Mouse (Mus musculus): ENCODE results near the gene Foxj1.
"Not testable (repeated sequence)": the region's sequence is repeated elsewhere in the genome, so short reads cannot be mapped to it uniquely, and the experiment has no call there.

Foxj1 gene

DNA sequence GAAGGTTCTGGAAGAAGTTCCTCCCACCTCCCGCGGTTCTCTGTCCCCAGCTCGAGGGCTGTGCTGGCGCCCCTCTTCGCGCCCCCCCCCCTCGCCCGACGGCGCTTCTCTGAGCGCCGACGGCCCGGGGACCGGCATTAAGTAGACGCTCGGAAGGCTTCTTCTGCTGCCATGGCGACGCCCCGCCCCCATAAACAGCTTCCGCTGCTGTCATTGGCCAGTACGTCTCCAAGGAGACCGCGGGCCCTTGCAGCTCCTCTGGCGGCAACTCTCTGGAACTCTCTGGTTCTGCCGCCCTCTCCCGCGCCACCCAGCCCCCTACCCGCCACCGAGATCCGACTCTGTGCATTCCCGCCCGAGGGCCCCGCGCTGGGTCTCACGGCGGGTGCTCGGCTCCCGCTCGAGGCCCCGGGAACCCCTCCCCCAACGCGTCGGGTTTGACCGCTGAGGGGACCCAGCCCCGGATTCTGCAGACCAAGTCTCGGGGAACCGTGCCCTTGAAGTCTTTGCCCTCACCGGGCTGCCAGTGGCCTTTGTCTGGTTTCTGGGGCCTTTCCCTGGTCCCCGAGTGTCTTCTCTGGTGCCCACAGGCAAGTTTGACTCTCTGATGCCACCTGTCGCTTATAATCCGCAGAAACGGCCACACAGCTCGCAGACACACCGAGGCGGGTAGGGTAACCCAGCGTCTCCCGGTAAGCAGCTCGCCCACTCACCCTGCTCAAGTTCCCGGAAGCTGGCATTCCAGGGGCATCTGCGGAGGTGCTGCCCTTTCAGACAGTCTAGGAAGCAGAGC is at the start of gene Foxj1:
Gene Foxj1, minus strand, starts transcription at position 156 of the 793 bp plus-strand sequence.
- peak; percentile 95 to 96 for DNase-seq (ENCODE audit: low spot score in 2 of 2)

DNA sequence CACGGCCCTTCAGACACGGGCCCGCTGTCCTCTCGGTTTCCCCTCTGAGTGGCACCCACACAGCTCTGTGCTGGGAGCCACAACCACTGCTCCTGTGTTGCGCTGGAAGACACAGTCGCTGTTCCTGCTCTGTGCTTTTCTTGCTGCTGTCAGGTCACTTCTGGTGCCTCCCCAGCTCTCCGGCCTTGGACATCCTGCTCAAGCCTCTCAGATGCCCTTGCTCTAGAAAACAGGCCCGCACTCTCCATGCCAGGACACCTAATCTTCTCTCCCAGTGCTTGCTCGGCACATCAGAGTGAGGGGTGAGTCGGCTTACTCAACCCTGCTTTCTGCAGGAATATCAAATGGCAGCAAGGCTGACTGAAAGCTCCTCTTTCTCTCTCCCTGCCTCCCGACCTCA is 49.0 kb upstream of the Foxj1 start:
- no peak for DNase-seq (ENCODE audit: low spot score in 2 of 2)

DNA sequence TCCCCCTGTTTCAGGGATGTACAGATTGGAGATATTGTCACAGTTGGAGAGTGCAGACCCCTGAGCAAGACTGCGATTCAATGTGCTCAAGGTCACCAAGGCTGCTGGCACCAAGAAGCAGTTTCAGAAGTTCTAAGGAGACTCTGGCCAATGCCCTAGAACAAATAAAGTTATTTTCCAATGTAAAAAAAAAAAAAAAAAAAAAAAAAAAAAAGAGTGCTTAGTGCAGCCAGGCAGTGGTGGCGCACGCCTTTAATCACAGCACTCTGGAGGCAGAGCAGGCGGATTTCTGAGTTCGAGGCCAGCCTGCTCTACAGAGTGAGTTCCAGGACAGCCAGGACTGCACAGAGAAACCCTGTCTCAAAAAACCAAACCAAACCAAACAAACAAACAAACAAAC is 47.9 kb upstream of the Foxj1 start:
- not testable (repeated sequence) for DNase-seq (ENCODE audit: low spot score in 2 of 2)

DNA sequence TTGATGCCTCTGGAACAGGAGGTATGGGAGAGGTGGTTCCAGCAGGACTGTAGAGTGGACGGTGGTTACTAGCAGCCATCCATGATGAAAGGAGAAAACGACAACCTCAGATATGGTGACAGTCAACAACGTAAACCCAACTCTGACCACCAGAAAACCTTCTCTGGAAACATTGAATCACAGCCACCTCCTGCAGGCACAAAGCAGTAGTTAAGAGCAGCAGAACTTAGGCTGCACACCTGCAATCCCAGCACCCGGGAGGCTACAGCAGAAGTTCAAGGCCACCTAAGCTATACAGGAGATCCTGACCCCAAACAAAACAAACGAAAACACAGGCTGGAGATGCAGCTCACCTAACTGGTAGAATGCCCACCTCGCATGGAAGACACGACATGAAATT is 45.6 kb upstream of the Foxj1 start:
- DNase-seq (ENCODE audit: low spot score in 2 of 2): no peak

DNA sequence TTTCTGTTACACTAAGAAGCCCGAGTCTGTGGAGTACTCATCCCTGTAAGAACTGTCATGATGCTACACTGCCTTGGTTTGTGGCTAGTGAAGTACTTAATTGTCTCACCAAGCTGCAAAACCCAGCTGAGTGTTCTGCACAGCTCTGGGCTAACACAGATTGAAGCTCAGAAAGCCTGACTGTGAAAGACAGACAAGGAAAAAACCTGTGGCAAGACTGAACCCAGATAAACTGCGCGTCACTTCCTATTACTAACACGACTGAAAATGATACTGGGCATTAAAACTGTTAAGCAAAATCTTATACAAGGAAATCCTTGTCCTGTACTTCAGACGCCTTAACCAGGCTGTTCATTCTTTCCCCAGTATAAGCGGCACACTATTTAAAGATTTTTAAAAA is 44.3 kb upstream of the Foxj1 start:
- no peak for DNase-seq (ENCODE audit: low spot score in 2 of 2)

DNA sequence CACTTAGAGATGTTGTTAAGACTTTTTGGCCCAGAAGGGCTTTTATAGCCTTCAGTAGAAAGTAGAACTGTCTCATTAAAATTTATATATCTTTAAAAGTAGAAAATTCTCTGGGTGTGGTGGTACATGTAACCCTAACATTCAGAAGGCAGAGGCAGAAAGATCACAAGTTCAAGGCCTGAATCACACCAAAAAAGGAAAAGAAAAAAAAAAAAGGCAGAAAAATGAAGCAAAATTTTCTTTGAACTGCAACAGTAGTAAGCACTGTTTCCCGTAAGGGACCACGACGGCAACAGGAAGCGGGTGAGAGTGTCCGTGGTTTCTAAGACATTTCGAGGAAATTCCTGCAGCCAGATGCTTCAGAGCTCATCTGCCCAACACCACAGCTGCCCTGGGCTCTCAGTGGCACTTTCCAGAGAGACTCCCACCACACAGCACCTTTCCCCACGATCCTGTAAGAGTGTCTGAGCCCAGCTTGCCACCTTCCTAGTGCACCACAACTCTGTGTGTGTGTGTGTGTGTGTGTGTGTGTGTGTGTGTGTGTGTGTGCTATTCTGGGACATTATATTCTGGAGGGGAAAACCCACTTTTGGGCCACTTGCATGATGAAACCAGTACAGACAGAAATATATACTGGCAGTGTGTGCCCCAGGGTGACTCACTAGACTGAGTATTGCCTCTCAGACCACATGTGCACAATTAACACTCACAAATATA is 41.9 kb upstream of the Foxj1 start:
- no peak for DNase-seq (ENCODE audit: low spot score in 2 of 2)

DNA sequence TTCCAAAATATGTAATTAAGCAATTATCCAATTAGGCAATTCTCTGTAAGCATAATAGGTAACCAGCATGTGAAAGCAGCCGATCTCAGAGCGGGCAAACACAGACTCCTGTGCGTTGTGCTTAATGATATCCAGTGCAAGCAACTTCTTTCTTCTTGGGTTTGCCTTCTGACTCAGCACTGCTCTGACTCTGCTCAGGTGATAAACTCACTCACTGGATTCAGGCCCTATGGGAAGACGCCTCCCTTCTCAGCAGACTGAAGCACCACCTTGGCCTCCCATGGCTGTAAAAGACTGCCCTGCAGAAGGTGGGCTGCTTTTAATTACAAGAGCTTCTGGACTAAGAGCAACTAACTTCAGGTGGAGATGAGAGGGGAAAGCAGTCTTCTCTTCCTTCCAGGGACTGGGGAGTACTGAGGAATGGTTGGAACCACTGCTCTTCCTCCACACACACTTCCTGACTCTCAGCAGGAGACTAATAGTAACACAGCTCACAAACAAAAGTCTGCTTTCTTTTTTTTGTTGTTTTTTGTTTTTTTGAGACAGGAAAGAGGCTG is 36.8 kb upstream of the Foxj1 start:
- DNase-seq (ENCODE audit: low spot score in 2 of 2): no peak

DNA sequence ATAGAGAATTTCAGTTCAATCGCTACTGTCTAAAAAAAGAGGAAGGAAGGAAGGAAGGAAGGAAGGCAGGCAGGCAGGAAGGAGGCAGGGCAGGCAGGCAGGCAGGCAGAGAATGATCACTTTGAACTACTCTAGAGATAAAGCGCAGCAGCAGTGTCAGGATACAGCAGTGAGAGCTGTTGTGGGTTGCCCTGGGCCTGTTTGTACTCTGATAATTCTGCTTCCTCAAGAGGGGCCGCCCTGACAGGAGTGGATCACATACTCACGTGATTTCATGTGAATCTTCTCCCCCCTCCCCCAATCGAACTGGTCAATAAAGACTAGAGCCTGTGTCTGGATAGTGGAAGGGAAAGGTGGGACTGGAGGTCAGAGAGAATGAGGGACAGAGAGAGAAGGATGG is 34.4 kb upstream of the Foxj1 start:
- no peak for DNase-seq (ENCODE audit: low spot score in 2 of 2)

DNA sequence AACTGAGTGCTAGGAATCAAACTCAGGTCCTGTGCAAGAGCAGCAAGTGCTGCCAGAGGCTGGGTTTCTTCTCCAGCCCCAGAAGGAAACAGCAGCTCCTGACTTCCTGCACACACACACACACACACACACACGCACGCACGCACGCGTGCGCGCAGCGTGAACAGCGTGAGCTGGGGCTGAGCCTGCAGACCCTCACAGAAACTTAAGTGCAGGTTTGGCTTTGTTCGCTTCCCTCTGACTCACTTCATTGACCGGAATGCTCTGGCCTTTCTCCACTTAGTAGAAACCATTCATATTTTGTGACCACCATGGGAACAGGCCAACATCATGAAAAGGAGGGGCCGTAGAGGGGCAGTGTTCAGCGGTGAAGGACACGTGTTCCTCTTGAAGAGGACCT is 33.9 kb upstream of the Foxj1 start:
- no peak for DNase-seq (ENCODE audit: low spot score in 2 of 2)

DNA sequence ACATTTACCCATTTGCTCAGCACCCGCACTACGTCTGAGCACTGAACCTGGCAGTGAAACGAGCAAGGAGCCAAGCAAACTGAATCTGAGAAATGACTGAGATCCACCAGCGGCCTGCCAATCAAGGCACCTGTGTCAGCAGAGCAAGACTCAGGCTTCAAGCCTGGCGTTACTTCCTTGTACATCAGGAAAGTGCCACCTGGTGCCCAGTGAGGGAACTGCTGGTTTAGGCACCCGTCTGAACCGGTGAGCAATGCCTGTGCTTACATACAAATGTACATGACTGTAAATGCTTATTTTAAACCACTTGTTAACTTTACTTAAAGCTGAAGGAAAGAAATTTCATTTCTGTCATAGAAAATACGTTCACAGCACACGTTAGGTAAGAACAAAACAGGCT is 32.9 kb upstream of the Foxj1 start:
- DNase-seq (ENCODE audit: low spot score in 2 of 2): peak; percentile 54 to 61

DNA sequence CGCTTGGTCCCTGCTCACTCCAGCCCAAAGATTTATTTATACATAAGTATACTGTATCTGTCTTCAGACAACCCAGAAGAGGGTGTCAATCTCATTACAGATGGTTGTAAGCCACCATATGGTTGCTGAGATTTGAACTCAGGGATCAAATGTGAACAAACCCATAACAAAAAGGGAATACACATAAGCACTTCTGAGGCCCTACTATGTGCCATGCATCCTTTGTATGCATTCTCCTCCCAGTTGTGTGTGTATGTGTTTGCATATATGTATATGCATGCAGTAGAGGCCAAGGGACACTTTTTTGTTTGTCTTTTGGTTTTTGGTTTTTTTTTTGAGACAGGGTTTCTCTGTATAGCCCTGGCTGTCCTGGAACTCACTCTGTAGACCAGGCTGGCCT is 31.4 kb upstream of the Foxj1 start:
- no peak for DNase-seq (ENCODE audit: low spot score in 2 of 2)

DNA sequence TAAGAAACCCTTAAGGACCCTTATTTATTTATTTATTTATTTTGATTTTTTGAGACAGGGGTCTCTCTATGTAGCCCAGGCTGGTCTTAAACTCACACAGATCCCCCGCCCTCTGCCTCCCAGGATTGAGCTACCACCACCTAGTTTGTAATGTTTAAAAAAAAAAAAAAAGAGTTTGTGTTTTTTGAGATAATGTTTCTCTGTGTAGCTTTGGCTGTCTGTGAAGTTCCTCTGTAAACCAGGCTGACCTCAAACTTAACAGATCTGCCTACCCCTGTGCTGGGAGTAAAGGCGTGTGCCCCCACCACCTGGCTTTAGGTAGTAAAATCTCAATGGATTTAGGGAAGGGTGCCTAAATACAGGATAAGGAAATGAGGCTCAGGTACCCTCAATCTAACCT is 30.9 kb upstream of the Foxj1 start:
- no peak for DNase-seq (ENCODE audit: low spot score in 2 of 2)

DNA sequence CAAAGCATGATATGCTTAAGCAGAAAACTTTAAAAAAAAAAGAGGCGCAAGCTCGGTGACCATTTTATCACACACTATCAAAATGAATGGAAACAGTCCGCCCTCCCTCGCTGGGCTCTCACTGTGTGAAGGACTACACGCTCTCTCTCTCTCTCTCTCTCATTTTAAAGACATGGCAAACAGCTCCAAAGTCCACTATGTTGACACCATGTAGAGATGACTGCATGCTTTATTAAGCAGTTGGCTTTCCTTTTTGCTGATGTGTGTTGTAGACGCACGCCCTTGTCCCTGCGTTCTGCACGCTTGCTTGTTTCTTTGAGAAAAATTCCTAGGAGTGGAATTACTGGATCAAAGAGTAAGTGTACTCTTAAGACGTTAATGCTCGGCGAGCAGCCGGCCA is 30.2 kb upstream of the Foxj1 start:
- no peak for DNase-seq (ENCODE audit: low spot score in 2 of 2)

DNA sequence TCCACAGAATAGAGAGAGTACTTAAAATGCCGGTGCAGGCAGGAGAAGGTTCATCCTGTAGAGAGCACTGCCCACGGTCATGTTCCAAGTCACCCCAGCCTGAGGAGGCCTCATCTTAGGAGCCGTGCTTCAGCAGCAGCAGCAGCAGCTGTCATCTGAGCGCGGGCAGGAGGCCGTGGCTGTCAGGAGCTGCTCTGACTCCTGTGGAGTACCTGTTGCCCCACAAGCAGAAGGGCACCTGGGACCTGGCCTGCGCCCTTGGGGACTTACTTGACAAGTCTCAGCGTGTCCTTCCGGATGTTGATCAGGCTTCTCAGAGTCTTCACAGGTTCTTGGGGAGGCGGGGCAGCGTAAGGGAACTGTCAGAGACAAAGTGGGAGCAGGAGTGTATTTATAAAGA is 26.8 kb upstream of the Foxj1 start:
- DNase-seq (ENCODE audit: low spot score in 2 of 2): no peak

DNA sequence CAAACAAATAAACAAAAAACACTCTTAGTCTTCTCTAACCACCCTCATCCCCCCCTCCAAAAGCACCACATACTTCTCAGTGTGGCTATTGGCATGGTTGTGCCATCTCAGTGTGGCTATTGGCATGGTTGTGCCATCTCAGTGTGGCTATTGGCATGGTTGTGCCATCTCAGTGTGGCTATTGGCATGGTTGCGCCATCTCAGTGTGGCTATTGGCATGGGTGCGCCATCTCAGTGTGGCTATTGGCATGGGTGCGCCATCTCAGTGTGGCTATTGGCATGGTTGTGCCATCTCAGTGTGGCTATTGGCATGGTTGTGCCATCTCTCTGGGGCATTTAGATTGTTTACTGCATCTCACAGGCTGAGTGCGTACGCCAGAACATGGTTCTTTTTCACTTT is 25.7 kb upstream of the Foxj1 start:
- not testable (repeated sequence) for DNase-seq (ENCODE audit: low spot score in 2 of 2)

DNA sequence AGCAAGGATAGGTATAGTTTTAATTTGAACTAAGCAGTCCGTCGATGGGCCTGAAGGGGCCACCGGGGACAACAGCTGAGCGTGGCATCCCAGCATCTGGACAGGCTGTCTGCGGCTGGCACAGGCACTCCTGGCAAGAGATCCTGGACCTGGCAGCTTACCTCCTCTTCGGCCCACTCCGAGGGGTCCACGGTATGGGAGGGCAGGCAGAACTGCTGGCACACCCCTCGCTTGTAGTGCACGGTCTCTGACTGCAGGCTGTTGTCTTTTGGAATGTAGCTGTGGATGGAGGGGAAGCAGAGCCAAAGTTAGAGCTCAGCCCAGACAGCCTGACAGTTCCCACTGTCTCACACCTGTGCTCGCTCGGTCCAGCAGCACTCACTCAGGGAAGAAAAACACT is 24.5 kb upstream of the Foxj1 start:
- DNase-seq (ENCODE audit: low spot score in 2 of 2): no peak

DNA sequence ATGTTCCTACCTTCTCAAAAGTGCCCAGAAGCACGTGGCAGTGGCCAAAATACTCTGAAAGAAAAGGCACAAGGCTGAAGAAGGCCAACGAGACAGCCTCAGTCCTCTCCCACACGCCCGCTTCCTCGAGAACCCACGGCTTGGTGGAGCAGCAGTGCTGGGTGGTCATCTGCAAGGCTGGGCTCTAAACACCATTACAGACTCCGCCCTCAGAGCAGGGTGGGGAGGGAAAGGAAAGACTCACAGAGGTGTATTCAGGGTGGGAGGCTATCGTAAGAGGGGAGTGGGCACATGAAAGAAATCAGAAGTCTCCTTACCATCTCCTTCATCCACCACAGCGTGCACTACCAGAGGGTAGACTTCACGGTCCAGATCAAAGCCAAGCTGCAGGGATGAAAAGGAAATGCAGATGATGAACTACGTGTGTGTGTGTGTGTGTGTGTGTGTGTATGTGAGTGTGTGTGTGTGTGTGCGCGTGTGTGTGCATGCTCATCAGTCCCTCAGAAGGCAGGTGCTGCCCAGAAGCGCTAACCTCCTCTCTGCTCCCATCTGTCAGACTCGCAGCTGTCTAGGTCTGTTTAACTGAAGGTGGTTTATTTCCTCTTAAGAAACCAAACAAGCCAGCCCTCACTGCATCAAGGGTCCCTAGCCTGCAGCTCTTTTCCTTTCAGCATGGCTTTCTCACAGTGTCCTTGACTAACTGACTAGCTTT is 23.9 kb upstream of the Foxj1 start:
- DNase-seq (ENCODE audit: low spot score in 2 of 2): no peak

DNA sequence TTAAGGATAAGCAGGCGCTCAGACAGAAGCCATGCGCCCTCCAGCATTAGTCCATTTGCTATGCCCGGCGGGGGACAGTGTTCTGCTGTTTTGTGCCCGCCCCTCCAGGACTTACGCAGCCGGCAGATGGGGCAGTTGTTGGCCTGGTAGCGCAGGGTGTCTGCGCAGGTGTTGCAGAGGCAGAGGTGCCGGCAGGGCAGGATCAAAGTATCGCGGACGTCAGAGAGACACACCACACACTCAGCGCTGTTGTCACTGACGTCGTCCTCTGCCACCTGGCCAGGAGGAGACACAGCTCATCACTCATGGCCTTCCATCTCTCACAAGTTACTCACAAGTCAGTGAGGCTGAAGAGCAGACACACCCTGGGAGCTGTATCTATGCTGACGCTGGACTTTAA is 19.3 kb upstream of the Foxj1 start:
- no peak for DNase-seq (ENCODE audit: low spot score in 2 of 2)

DNA sequence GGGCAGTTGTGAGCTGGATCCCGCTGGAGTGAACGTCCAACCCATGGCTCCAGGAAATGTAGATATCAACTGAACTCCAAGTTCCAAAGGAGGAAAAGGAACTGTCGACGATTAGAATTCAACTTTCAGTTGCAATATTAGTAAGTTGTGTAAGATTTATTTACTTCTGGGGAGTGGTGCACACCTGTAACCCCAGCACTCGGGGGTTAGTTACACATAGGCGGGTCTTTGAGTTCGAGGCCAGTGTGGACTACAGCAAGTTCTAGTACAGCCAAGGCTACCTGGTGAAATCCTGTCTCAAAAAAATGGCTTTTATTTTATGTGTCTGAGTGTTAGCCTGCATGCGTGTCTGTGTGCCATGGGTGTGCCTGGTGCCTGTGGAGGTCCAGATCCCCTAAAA is 18.3 kb upstream of the Foxj1 start:
- no peak for DNase-seq (ENCODE audit: low spot score in 2 of 2)

DNA sequence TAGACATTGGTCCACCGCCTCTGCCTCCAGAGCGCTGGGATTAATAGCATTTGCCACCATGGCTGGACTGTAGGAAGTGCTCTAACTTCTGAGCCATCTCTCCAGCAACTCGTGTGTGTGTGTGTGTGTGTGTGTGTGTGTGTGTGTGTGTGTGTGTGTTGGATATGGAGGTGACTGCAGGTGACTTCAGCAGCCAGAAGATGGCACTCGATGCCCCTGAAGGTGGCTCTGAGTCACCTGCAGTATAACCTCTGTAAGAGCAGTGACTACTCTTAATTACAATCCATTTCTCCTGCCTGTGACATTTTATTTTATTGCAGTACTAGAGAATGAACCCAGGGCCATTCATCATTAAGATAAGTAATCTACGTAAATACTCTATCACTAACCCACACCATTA is 16.1 kb upstream of the Foxj1 start:
- no peak for DNase-seq (ENCODE audit: low spot score in 2 of 2)

DNA sequence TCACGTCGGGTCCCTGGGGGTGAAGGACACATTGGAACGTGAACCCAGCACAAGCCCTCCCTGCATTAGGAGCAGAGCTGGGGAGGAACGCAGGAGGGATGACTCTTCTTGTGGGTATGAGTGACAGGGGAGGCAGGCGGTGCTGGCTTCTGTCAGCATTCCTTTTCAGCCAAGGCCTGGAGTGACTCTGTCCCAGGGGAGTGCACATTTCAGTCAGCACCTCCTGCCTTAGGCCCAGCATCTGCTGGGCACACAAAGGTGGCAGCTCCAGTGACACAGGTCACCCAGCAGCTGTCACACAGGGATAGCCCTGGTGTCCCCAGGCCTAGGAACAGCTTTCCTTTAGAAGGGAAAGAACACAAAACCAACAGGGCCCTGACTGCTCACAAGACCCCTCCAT is 12.8 kb upstream of the Foxj1 start:
- no peak for DNase-seq (ENCODE audit: low spot score in 2 of 2)

DNA sequence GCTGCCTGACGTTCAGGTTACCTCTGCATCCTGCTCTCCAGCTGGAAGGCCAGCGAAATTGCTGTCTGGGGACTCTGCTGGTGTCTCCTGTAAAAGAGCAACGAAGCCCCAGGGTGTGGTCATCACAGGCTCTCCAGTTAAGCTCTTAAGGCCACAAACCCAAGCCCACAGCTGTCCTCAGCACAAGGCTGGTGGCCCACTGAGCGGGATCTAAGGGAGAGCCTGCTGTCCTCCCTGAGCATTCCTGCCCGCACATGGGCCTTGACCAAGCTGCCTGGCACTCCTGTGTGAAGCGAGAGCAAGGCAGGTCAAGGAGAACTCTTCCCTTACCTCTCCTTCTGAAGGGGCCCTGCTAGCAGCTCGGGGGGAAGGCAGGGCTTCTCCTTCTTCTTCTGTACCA is 11.8 kb upstream of the Foxj1 start:
- no peak for DNase-seq (ENCODE audit: low spot score in 2 of 2)

Data from right cerebral cortex, postnatal 36 days (tissue).